Mouse (Mus musculus) kidney, adult 11 months (tissue): ENCODE measurements around the gene AI837181.

ENCODE experiments used
- DNase-seq: peaks from one replicate; pipeline ENCODE4 v3.0.0; 2022

AI837181 gene

DNA sequence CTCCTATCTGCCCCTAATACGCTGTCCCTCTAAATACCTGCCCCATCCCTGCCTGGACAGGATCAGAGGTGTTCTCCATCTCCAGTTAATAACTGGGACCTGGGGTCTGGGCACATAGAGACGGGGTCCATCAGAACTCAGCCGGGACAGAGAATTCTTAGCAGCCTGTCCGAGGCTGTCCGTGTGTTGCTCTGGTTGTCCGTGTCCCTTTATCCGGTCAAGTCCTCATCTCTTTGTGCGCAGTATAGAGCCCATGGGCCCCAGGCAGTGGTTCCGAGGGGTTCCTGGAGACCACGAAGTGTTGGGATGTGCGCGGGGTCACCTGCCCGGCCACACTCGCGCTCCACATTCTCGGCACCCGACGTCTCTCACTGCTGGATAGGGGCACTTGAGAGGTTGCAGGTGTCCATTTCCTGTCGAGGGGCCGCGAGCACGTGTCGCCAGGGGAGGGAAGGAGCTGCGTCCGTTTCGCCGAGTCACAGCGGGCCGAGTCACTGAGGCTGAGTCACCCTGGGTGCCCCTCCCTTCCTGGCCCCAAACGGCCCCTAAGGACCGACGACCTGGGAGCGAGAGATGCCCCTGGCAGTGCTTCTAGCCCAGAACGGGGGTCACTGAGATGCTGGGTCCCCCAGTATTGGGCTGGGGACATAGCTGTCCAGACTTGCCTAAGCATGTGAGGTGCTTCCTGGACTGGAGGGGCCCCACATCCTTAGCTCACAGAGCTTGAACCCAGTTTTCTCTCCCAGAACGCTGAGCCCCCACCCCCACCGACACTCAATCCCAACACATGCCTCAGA, 23.6 kb downstream of the AI837181 start:
- DNase-seq: no peak

DNA sequence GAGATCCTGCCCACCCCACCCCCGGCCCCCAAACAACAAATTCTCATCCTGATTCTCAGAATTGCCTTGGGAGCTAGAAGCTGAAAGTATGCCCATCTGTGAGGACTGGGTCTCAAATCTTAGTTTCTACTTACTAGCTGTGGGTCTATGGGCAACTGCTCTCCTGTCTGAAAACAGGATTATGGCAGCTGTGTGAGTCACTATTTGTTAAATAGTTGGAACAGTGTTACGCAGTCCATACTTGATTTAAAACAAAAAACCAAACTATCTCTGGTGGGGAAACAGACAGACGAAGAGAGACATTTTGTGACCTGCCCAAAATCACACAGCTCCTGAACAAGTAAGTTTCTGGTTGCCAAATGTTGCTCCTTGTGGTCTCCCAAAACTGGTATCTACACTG, 24.7 kb downstream of the AI837181 start:
- no peak for DNase-seq

DNA sequence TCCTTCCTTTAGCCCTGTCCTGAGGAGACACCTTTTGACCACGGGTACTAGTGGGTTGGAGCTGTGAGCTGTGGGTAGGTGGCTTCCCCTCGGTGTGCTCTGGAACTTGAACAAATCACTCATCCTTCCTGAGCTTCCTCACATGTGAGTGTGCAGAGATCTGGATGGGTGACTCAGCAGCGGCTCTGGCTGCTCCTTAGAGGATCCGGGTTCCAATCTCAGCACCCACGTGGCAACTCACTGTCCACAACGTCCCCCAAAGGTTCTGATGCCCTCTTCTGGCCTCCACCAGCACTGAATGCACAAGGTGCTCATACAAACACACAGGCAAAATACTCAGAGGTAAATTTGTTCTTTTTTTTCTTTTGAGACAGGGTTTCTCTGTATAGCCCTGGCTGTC, 26.8 kb downstream of the AI837181 start:
- DNase-seq: no peak

DNA sequence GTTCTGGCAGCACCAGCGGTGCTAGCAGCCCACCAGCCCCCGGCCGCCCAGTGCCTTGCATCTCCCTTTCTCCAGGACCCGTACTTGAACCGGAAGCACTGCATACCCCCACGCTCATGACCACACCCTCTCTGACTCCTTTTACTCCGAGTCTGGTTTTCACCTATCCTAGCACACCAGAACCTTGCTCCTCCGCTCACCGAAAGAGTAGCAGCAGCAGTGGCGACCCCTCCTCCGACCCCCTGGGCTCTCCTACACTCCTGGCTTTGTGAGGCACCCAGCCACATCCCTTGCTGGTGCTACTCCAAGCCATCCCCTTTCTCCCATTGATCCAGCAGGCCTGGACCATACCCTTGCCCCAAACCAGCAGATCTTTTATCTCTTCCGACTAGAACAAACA, 30.1 kb downstream of the AI837181 start:
- DNase-seq: no peak

DNA sequence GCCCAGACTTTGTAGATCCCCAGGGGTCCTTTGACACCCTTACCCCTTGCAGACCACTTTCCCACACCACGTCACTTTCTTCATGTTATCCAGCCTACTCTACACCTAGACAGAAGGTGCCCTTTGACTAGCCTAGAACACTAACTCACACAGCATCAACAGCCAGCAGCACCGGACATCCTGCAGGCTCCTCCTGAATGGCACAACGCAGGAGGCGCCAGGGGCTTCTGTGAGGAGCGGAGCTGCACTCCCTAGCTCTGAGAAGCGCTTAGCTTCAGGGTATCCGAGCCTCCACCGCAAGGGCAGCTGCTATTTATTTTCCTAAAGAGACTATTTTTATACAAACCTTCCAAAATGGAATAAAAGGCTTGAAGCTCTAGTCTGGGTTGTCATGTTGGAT, 30.6 kb downstream of the AI837181 start:
- DNase-seq: no peak

DNA sequence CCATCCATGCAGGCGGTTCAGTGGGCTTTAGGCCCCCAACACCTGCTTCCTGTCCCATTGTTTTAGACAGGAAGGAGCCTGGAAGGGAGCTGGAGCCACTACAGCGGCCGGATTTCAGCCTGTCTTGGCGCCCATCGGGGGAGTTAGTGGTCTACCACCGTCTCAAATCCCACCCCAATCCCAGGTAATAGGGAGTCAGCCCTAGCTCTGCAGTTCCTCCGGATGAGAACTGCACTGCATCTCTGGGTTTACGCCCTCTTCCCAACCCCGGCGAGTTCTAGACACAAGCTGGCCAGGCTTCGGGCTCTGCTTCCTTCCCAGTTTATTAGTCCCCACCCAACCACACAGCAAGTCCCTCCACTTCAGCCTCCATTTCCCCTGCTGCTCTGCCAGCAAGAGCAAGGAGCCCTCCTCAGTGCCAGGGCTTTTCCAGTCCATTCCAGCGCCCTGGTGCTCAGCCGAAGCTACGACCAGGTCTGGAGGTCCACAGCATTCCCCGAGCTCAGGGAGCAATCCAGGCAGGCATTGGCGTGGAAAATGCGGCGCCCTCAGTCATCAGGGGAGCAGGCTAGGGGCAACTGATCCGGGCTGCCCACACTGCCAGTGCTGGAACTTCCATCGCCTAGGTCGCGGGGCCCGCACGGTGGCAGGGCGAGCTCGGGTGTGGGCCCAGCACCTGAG, 31.4 kb downstream of the AI837181 start:
- DNase-seq: peak; percentile 44

DNA sequence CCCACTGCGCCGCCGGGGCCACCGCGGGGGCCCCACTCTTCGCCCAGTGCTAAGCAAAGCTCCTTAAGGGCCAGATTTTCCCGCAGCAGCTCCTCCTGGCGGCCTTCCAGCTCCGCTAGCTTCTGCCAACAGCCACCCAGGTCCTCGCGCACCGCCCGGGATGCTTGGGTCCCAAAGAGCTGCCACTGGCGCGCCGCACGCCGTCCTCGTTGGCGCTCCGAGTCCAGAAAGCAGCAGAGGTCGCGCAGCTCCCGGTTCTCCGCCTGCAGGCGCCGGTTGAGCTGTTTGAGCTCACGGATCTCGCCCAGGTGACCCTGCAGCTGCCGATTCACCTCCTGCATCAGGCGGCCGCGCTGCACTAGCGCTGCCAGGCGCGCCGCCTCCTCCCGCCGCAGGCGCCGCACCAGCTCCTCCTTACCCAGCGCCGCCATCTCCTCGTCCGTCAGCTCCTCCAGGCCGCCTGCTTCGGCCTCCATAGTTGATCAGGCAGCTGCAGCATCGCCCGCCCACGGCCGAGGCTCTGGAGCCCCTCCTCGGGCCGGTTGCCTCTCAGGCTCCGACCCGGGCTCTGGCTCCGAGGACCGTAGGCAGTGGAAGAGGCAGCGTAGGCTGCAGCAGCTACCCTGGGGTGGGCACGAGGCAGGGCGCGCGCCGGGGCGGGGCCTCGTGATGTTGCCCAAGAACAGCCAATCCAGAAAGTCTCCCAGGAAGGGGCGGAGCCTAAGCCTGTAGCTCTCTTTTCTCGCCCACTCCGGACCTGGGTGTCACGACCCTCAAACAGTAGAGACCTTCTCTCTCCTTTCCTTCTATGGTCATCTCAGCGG, 32.2 kb downstream of the AI837181 start:
- peak; percentile 95 for DNase-seq

DNA sequence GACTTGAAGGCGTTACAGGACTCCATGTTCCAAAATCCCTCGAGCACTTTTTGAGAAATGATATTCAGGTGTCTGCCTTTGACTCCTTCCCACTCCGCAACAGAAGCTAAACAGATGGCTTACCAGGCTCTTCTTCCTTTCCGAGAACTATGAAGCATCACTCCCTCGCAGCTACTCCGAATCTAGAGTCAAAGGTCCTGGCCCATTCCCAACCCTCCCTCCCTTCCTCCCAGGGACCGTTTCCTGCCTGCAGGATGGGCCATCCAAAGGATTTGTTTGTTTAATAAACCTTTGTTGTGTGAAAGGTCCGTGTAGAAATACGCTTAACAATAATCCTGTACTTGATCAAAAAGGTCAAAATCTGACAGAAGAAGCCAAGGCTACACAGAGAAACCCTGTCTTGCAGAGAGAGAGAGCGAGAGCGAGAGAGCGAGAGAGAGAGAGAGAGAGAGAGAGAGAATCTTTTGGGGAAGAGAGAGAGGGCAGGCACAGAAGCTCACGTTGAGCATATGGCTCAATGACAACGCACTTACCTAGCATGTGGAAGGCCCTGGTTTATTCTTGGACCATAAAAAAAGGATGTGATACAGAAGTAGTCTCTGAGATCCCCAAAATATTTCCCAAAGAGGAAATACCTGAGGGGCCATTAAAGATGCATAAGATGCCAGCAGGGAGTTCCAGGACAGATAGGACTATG, 33.0 kb downstream of the AI837181 start, which contains the start of gene Ccdc85b:
Gene Ccdc85b (minus strand): TSS at position 149 of the 697 bp plus-strand sequence.
- DNase-seq: no peak

DNA sequence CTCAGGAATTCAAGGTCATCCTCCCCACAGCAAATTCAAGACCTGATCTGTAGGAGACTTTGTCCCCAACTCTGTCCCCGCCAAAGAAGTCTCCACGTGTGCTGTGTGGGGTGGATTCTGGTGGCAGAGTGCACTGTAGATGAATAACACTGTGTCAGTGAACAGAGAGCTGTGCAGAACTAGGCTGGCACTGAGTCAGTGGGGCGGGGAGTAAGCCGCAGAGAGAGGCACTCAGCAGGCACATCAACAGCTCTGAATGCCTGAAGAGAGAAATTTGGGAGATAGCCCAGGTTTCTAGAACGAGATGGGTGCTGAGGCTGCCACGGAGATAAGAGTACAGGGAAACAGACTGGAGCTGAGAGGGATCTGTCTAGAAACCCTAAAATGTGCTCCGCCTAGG, 34.1 kb downstream of the AI837181 start:
- DNase-seq: peak; percentile 64

DNA sequence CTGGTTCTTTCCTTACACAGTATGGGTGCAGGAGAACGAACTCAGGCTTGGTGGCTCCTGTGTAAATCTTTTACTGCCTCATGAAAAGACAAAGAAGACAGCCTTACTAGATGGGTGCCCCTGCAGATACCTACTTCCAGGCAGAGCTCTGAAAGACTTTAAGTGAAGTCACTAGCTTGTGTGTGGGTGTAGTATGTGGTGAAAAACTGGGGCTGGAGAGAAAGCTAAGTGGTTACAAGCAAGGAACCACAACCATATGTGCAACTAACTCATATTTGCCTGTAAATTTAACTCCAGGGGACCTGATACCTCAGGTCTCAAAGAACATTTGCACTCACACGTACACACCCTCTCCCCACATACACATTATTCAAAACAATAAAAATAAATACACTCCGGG, 35.0 kb downstream of the AI837181 start:
- no peak for DNase-seq

DNA sequence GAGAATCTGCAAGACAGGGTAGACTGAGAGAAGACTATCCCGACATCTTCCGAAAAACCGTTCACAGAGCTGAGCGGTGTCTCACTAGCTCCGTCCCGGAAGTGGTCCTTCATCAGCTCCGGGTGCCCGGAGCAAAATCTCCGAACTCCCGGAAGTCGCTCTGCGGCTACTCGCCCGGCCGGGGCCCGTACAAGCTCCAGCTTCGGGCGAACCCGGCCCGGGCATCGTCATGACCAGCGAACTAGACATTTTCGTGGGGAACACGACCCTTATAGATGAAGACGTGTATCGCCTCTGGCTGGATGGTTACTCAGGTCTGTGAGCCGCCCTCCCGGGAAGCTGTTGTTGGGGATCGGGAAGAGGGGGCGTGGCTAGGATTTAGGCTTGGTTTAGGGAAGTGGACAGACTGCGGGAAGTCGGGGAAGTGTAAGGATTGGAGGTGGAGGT, 35.5 kb downstream of the AI837181 start, which contains the start of gene Fibp:
Gene Fibp (plus strand): TSS at position 151 of the 447 bp plus-strand sequence.
- peak; percentile 86 for DNase-seq

DNA sequence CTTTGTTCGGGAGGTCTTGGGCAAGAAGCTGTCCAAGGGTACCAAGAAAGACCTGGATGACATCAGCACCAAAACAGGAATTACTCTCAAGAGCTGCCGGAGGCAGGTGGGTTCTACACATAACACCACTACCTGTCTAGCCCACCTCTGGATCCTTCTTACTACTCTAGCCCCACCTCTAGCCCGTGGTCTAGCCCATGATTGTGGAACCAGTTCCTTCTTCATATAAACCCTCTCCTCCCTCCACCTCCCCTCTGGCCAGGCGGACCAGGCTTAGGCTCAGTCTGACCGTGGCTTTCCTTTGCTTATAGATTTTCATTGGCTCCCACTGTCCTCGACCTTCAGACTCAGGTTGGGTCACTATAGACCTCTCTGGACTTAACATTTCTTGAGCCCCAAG, 36.5 kb downstream of the AI837181 start:
- no peak for DNase-seq

DNA sequence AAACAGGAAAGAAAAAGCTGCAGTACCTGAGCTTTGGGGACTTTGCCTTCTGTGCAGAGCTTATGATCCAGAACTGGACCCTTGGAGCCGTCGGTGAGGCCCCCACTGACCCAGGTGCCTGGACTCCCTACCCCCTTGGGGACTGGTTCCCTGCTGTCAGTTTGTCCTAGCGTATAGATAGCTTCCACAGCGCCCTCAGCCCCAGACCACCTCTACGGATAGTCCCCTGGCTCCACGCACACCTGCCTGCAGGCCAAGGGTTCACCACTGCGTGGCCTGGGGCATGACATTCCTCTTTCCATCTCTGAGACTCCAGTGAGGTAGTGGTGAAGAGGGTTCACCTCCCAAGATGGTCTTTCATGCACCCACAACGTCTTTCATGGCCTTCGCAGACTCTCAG, 38.3 kb downstream of the AI837181 start:
- DNase-seq: no peak

DNA sequence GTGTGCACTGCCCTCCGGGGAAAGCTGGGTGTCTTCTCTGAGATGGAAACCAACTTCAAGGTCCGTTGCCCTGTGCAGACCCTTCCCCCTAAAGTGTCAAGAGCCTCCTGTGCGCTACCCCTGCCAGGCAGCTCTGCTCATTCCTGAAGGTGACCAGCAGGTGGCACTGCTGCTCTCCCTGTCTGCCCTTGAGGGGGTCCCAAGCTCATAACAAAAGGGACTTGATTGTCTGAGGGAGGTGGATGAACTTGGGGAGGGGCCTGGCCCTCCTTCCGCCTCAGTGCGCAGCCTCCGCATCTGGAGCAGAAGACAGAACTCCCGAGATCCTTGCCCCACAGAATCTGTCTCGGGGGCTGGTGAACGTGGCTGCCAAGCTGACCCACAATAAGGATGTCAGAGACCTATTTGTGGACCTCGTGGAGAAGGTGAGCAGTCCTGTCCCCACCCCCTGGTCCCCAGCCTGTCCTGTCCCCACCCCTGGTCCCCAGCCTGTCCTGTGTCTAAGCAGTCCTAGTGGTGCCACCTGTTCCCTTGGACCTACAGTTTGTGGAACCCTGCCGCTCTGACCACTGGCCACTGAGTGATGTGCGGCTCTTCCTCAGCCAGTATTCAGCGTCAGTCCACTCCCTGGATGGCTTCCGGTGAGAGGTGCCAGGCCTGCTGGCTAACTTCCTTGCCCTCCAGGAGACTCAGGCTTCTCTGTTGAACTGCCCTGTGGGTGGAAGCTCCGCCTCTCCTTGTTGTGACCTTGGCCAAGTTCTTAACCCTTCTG, 39.0 kb downstream of the AI837181 start:
- peak; percentile 50 for DNase-seq

DNA sequence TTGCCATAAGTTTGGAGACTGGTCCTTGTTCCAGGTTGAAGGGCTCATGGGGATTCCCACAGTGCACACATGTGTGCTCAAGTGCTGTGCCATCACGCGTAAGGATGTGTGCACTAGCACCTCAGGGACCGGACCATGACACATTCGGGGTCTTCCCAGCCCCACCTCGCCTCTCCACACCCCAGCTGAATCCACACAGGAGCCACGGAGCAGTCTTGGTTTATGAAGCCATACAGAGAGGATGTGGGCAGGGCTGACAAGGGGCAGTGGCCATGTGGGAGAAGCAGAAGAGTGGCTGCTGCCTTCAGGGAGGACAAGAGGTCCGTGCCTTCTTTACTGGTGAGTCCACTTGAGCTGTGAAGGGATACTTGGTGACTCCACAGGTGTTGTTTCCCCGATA, 40.1 kb downstream of the AI837181 start:
- no peak for DNase-seq

DNA sequence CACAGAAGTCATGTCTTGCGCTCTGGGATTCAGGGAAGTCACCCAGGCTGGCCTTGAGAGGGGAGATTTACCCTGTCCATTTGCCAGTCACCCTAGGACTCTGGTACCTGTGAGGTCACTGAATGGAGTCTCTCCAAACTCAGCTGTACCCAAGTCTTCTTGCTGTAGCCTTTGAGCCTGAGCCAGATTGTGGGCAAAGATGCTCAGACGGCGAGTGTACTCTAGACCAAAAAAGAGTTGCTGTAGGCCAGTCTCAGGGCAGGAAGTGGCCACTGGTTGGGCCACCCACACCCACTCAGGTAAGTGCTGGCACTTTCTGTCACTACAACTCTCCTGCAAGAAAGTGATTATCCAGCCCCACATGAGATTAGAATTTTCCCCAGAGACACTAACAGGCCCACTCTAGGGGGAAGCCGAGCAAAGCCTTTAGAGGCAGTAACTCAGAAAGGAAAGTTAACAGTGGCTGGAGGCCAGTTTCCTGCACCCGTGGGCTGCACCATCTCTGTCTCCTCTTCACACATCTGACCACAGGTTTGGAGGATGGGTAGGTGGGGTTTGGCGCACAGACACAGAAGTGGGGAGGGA, 42.1 kb downstream of the AI837181 start:
- no peak for DNase-seq

DNA sequence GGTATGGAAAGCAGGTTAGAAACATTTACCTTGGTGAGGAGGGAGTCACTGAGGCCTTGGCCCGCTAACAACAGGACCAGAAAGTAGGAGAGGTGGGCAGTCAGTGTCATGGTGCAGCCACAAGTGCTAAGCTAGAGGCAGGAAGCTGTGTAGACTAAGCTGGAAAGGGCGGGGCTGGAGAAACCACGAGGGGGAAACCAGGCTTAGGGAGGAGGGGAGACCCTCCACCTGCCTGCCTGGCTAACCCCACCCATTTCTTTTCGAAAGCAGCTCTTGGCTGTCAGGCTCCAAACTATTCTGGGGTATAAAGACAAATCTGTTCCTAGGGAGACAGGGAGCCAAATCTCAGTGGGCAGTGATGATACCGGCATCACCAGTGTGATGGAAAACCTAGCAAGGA, 43.4 kb downstream of the AI837181 start, which contains the start of gene Ctsw:
Gene Ctsw (minus strand): TSS at position 134 of the 400 bp plus-strand sequence.
- no peak for DNase-seq

DNA sequence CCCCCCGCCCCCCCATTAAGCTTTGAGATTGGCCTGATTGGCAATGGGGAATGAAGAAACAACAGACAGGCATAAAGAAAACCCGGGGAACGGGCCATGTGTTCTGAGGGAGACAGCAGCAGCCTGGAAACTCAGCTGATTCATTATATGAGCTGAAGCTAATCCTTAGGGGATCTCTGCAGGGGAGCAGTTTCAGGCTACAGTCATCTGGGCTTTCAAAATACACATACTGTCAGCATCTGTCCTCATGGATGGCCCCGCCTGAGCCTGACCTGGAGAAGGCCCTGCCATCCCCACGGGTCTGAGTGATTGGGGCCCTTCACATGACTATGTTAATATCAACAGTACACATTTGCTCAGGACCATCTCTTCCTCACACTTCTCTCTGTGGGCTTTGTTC, 46.9 kb downstream of the AI837181 start:
- DNase-seq: no peak

DNA sequence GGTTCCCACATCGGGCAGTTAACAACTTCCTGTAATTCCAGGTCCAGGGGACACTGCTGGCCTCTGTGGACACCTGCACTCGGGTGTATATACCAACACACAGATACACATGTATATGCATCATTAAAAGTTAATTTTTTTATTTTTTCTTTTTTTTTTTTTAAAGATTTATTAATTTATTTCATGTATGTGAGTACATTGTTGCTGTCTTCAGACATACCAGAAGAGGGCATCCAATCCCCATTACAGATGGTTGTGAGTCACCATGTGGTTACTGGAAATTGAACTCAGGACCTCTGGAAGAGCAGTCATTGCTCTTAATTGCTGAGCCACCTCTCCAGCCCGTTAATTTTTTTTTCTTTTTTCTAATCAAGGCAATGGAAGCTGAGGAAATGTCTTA, 47.9 kb downstream of the AI837181 start:
- DNase-seq: no peak

DNA sequence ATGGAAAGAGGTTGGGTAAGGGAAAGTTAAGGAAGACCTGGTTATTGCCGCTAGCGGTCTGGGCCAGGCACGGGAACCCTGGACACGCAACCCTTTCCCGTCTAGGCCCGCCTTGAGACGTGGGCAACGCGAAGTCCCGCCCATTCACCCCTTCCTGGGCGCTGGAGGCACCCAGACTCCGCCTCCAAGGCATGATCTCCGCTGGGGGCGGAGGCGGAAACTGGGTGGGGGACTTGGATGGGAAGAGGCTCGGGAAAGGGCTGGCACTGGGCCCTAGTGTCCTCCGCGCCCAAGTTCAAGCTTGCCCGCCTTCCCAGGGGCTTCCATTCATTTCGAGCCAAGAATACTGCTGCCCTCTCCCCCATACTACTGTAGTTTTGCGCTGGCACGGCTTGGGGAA, 48.8 kb downstream of the AI837181 start, which contains the start of gene Efemp2:
Gene Efemp2 (plus strand): TSS at position 235 of the 400 bp plus-strand sequence.
- DNase-seq: peak; percentile 80
